Mouse (Mus musculus) left cerebral cortex, postnatal 25 days (tissue): ENCODE data around the gene Clec1b. TPM values are rescaled to one million over a fixed set of nuclear protein-coding genes. Genes with fewer than 3 reads are reported as not detected.

Experiments used
- DNase-seq, 2 experiments: peaks; one replicate each; pipeline ENCODE4 v3.0.0; 2022; ENCODE audit warnings: low spot score in 2 of 2, mixed read lengths in 1 of 2
- intact Hi-C: fragments of 180-260 bp; cut with DNase I; formaldehyde crosslinking; loops from one replicate; pipeline ENCODE4 v1.15.1; 2025
- total RNA-seq, 2 experiments: library from RNA; stranded (reverse); gene quantifications; 2 replicates each; pipeline ENCODE4 v1.2.3; 2021

Clec1b gene
- total RNA-seq, 2 experiments from 2014 or later, result not detected

DNA sequence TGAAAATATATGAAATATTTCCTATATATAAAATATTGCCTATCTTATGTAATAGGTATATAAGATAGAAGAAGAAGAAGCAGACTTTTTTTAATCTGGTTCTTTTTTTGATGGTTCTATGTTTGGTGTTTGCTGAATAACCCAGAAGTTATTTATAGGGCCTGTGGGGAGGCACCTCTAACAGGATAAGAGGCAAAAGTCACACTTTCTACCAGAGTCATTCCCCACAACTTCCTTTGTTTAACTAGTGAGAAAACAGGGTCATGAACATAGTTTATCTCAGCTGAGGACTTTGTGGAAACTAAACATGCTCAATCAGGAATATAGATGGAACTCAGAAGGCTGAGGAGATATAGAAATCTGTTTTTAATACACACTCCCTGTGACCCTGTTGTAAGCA, 8.9 kb downstream of the Clec1b start:
- DNase-seq, result no peak
- intact Hi-C loops, result no loop called here

GRCm38 (mm10) chr6:129407324-129407723, 10.2 kb downstream of the Clec1b start:
- no peak for DNase-seq
- intact Hi-C loops, result no loop called here

GRCm38 (mm10) chr6:129408562-129408961, 11.5 kb downstream of the Clec1b start, which contains the start of gene Clec9a:
Gene Clec9a (plus strand): TSS chr6:129408862.
- intact Hi-C loops, result no loop called here
- DNase-seq, result no peak

GRCm38 (mm10) chr6:129414177-129414576, 17.1 kb downstream of the Clec1b start:
- intact Hi-C loops, result no loop called here
- no peak for DNase-seq

- intact Hi-C loops, result no loop called here
- no peak for DNase-seq
Measured at GRCm38 (mm10) chr6:129422311-129422710, 25.2 kb downstream of the Clec1b start.

- DNase-seq, result peak in 1 of 2 experiments; percentile 2
- intact Hi-C loops, result no loop called here
Measured at GRCm38 (mm10) chr6:129423040-129423733, 26.1 kb downstream of the Clec1b start.

DNA sequence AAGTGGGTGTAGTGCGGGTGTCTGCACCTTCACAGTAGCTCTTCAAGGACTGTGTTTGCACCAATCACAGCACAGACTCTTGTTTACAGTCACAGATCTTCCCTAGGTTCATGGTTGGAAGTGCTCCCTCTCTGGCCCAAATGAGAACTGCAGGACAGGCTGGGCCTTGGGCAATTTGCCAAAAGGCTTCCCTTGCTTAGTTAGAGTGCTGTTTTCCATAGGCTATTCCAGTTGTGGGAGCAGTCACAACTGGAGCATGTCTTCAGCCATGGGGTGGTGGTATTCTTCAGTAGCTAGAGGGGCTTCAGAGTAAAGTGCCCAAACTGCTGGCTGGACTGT, 26.6 kb downstream of the Clec1b start:
- peak; percentile 50 for DNase-seq
- intact Hi-C loops, result no loop called here

DNA sequence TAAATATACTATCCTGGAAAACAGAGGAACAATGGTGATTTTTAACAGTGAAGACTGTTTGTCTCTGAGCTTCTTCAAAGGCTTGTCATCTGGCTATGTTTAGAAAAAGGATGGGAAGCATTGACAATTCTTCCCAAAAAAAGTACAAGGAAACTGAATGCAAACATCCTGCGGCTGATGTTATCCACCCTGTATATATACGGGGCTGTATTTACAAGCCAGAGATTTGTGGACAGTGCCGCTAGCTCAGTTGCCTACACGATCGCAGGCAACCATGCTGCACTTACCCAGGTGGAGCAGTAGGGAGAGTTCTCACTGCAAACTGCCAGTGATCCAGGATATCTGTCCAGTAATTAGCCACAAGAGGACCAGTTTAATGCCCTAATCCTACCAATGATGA, 28.1 kb downstream of the Clec1b start:
- DNase-seq, result no peak
- intact Hi-C loops, result no loop called here

GRCm38 (mm10) chr6:129425812-129426211, 28.7 kb downstream of the Clec1b start:
- no peak for DNase-seq
- intact Hi-C loops, result no loop called here

- intact Hi-C loops, result no loop called here
- DNase-seq, result no peak
Measured at GRCm38 (mm10) chr6:129427281-129427680, 30.2 kb downstream of the Clec1b start.

DNA sequence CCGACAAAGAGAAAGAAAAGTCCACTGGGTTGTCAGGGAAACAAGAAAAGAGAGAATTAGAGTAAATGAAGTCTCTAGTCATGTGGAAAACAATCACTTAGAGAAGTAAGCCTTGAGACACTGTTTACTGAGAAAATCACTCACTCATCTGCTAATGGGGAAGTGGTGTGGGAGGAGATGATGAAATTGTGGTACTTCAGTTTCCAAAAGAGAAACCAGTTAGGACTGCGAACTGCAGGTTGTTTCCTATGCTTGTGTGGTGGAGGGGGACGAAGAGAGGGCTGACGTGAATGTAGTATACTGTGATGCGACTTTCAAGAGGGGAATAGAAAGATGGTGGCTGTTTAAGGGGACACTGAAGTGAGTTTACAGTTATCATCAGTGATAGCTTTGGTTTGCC, 37.1 kb downstream of the Clec1b start:
- intact Hi-C loops, result no loop called here
- no peak for DNase-seq

GRCm38 (mm10) chr6:129436025-129436424, 38.9 kb downstream of the Clec1b start:
- intact Hi-C loops, result no loop called here

DNA sequence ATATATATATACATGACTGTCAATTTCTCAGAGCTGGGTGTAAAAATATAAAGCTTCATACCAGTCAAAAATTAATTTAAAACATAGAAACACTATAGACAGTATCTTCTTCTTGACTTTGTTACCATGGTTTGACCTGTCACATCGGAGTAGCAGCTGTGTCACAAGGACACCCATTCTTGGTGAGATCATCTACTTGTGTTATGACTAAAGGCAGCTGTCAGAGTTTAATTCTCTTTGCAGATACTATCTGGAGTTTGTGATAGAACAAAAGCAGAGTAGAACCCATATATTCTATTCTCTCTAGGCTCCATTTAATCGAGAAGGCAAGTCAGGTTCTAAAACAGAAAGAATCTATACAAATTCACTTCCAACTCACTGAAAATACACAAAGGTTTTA, 40.9 kb downstream of the Clec1b start:
- DNase-seq, result no peak
- intact Hi-C loops, result no loop called here

More at GRCm38 (mm10) chr6:129436025-129436424, 38.9 kb downstream of the Clec1b start:
- no peak for DNase-seq

- DNase-seq, result no peak
- intact Hi-C loops, result no loop called here
Measured at GRCm38 (mm10) chr6:129449743-129450142, 52.6 kb downstream of the Clec1b start.

- intact Hi-C loops, result no loop called here
Measured at GRCm38 (mm10) chr6:129451411-129452039, 54.4 kb downstream of the Clec1b start, which contains the start of gene Clec1a. Gene Clec1a (minus strand): TSS chr6:129452000.

More at GRCm38 (mm10) chr6:129451411-129452039, 54.4 kb downstream of the Clec1b start, which contains the start of gene Clec1a:
- no peak for DNase-seq

Other genes with a start within 250 kb of the Clec1b start
- 1 to 10 TPM; 6.4 to 7.2 TPM for gene Clec2d, start 216.7 kb upstream of the Clec1b start, total RNA-seq
- not detected for gene Cd69, start 121.9 kb upstream of the Clec1b start, total RNA-seq
- not detected for gene 4922502D21Rik, start 65.5 kb upstream of the Clec1b start, total RNA-seq
- under 1 TPM in 1 of 2 experiments, not detected in 1; 0.28 TPM for gene Clec12a, start 54.6 kb upstream of the Clec1b start, total RNA-seq
- gene Clec12b, start 11.4 kb upstream of the Clec1b start, total RNA-seq, result not detected
- not detected for gene Clec9a, start 11.6 kb downstream of the Clec1b start, total RNA-seq
- under 1 TPM; 0.66 to 0.85 TPM for gene Clec1a, start 54.7 kb downstream of the Clec1b start, total RNA-seq
- not detected for gene Olr1, start 109.9 kb downstream of the Clec1b start, total RNA-seq
- gene Tmem52b, start 115.3 kb downstream of the Clec1b start, total RNA-seq, result not detected
- 100 to 1,000 TPM; 690 to 697 TPM for gene Gabarapl1, start 135.9 kb downstream of the Clec1b start, total RNA-seq
- gene Klre1, start 180.6 kb downstream of the Clec1b start, total RNA-seq, result not detected
- not detected for gene Klrd1, start 194.5 kb downstream of the Clec1b start, total RNA-seq
- not detected for gene Klrk1, start 226.6 kb downstream of the Clec1b start, total RNA-seq
- not detected for gene Klrc3, start 246.0 kb downstream of the Clec1b start, total RNA-seq